Mouse (Mus musculus) monocyte, adult 59 days (primary cell): Measurements from ENCODE around the gene Vmn1r26. TPM values are rescaled to one million over a fixed set of nuclear protein-coding genes. Genes with fewer than 3 reads are reported as not detected.

Experiments
- total RNA-seq, 2 experiments: library from RNA; stranded (reverse); gene quantifications; one replicate each; pipeline ENCODE4 v1.2.4; 2023

Vmn1r26 gene
- not detected for total RNA-seq

GRCm38 (mm10) chr6:58015059-58015458 lies at the start of gene Vmn1r26:
Gene Vmn1r26, minus strand, starts transcription at chr6:58015159.

DNA sequence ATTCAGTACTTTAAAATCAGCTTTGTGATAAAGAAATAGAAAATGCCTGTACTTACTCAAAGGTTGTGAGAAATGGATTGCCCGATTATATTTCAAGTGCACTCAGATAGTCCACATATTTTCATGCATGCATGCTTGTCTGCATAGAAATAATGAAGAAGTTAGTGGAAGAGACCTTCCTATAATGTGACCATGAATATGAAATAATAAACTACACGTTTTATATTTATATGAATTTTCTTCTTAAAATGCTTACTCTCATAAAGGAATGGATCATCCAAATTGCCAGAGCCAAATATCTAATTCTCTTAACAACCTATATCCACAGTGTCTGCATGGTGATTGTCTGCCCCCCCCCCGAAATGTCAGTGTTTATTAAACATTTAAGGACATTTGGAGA lies 34.2 kb downstream of the Vmn1r26 start, which contains the start of gene Vmn1r25:
Gene Vmn1r25 (minus strand): TSS at position 101 of the 400 bp plus-strand sequence.

GRCm38 (mm10) chr6:57961403-57961802 lies 53.6 kb downstream of the Vmn1r26 start, which contains the start of gene Vmn1r24:
Gene Vmn1r24, minus strand, starts transcription at chr6:57961503.

Other genes with a start within 250 kb of the Vmn1r26 start
- 10 to 100 TPM; 61.7 to 70.4 TPM for gene Vopp1, start 190.0 kb downstream of the Vmn1r26 start, total RNA-seq
- not detected for gene Vmn1r21, start 164.8 kb downstream of the Vmn1r26 start, total RNA-seq
- not detected for gene Vmn1r22, start 107.1 kb downstream of the Vmn1r26 start, total RNA-seq
- not detected for gene Vmn1r23, start 88.3 kb downstream of the Vmn1r26 start, total RNA-seq
- gene Vmn1r24, start 53.7 kb downstream of the Vmn1r26 start, total RNA-seq: not detected
- not detected for gene Vmn1r25, start 34.3 kb downstream of the Vmn1r26 start, total RNA-seq
- gene Vmn1r27, start 203.7 kb upstream of the Vmn1r26 start, total RNA-seq: not detected
- gene Vmn1r28, start 246.9 kb upstream of the Vmn1r26 start, total RNA-seq: not detected